Mouse (Mus musculus) CH12.LX (cell line): Measurements from ENCODE around the gene Ppt2. TPM values are rescaled to one million over a fixed set of nuclear protein-coding genes. Genes with fewer than 3 reads are reported as not detected.

Experiments
- DNase-seq: peaks from one replicate; pipeline ENCODE4 v3.0.0-alpha.2; 2013; ENCODE audit errors: extremely low read depth
- H3K27ac ChIP-seq: 2 replicates; pipeline ENCODE4 v1.5.1; 2012; ENCODE audit warnings: low read depth, mild to moderate bottlenecking, control low read depth, moderate library complexity; ENCODE audit not compliant: insufficient read depth
- H3K27me3 ChIP-seq: replicated peaks from 2 replicates; pipeline ENCODE3; 2012; ENCODE audit warnings: inconsistent platforms
- H3K36me3 ChIP-seq, 2 experiments: replicated peaks in 1 of 2; 2 replicates each; pipeline versions ENCODE3 to v1.6.1; 2012; ENCODE audit warnings: inconsistent platforms in 1 of 2, low read length in 1 of 2, mild to moderate bottlenecking in 1 of 2, mixed read lengths in 1 of 2, moderate library complexity in 1 of 2; ENCODE audit not compliant: control insufficient read depth in 1 of 2, insufficient read depth in 1 of 2
- H3K4me1 ChIP-seq, 2 experiments: 2 replicates each; pipeline ENCODE4 v1.6.1; 2012; ENCODE audit warnings: inconsistent platforms in 1 of 2, moderate library complexity in 1 of 2; ENCODE audit not compliant: insufficient read depth in 2 of 2, control insufficient read depth in 1 of 2
- H3K4me2 ChIP-seq: 2 replicates; pipeline ENCODE4 v1.6.1; 2012; ENCODE audit warnings: low read depth, mild to moderate bottlenecking, control low read depth; ENCODE audit not compliant: poor library complexity, insufficient read depth, severe bottlenecking
- H3K4me3 ChIP-seq, 3 experiments: fragments of 150-350 bp in 1 of 3; sonication (generic) in 1 of 3; replicated peaks in 1 of 3; 2 replicates each; pipeline versions ENCODE3 to v1.5.1; 2011 to 2012; ENCODE audit warnings: low read depth in 2 of 3, low read length in 2 of 3, mild to moderate bottlenecking in 2 of 3, moderate library complexity in 2 of 3, control low read depth in 1 of 3, improper control_type of control experiment in 1 of 3, inconsistent platforms in 1 of 3, mixed read lengths in 1 of 3; ENCODE audit not compliant: poor library complexity in 1 of 3
- H3K79me2 ChIP-seq: replicated peaks from 2 replicates; pipeline ENCODE4 v1.6.1; 2012; ENCODE audit warnings: mild to moderate bottlenecking, moderate library complexity; ENCODE audit not compliant: control insufficient read depth, poor library complexity, insufficient read depth, severe bottlenecking; ENCODE audit errors: extremely low read depth
- H3K9ac ChIP-seq: 2 replicates; pipeline ENCODE4 v1.6.1; 2012; ENCODE audit warnings: low read depth, mild to moderate bottlenecking, control low read depth, moderate library complexity; ENCODE audit not compliant: insufficient read depth
- H3K9me3 ChIP-seq: replicated peaks from 2 replicates; pipeline ENCODE3; 2012; ENCODE audit warnings: low read length, inconsistent platforms, mixed read lengths
- BHLHE40 ChIP-seq: IDR thresholded peaks from 2 replicates; pipeline ENCODE4 v1.6.1; 2011; ENCODE audit warnings: mild to moderate bottlenecking, low read depth, low read length, improper control_type of control experiment
- CHD2 ChIP-seq: IDR thresholded peaks from 2 replicates; pipeline ENCODE4 v1.6.1; 2011; ENCODE audit warnings: low read length, improper control_type of control experiment
- E2F4 ChIP-seq: IDR thresholded peaks from 2 replicates; pipeline ENCODE4 v1.6.1; 2011; ENCODE audit warnings: low read depth, low read length, improper control_type of control experiment; ENCODE audit not compliant: insufficient replicate concordance
- ELF1 ChIP-seq: IDR thresholded peaks from 2 replicates; pipeline ENCODE4 v1.6.1; 2014; ENCODE audit warnings: low read depth, mild to moderate bottlenecking, inconsistent platforms, low read length, improper control_type of control experiment
- EP300 ChIP-seq: IDR thresholded peaks from 2 replicates; pipeline ENCODE4 v1.6.1; 2011; ENCODE audit warnings: low read length, improper control_type of control experiment
- ETS1 ChIP-seq: conservative IDR thresholded peaks from 2 replicates; pipeline ENCODE4 v1.6.1; 2012; ENCODE audit warnings: low read depth, mild to moderate bottlenecking, inconsistent platforms, low read length, improper control_type of control experiment, moderate library complexity
- GABPA ChIP-seq: IDR thresholded peaks from 2 replicates; pipeline ENCODE4 v1.6.1; 2012; ENCODE audit warnings: low read depth, low read length, improper control_type of control experiment, inconsistent platforms; ENCODE audit not compliant: insufficient replicate concordance
- HCFC1 ChIP-seq: IDR thresholded peaks from 2 replicates; pipeline ENCODE4 v1.6.1; 2012; ENCODE audit warnings: low read depth, mild to moderate bottlenecking, inconsistent platforms, low read length, improper control_type of control experiment
- IRF4 ChIP-seq: IDR thresholded peaks from 2 replicates; pipeline ENCODE4 v1.6.1; 2014; ENCODE audit warnings: low read depth, mild to moderate bottlenecking, inconsistent platforms, low read length, improper control_type of control experiment
- JUN ChIP-seq: IDR thresholded peaks from 2 replicates; pipeline ENCODE4 v1.6.1; 2011; ENCODE audit warnings: low read depth, mild to moderate bottlenecking, low read length, improper control_type of control experiment, moderate library complexity; ENCODE audit not compliant: insufficient read depth
- JUND ChIP-seq: conservative IDR thresholded peaks from 2 replicates; pipeline ENCODE4 v1.6.1; 2011; ENCODE audit warnings: low read depth, low read length, improper control_type of control experiment
- MAFK ChIP-seq: IDR thresholded peaks from 2 replicates; pipeline ENCODE4 v1.6.1; 2011; ENCODE audit warnings: low read length, improper control_type of control experiment; ENCODE audit not compliant: insufficient replicate concordance
- MAX ChIP-seq: IDR thresholded peaks from 2 replicates; pipeline ENCODE4 v1.6.1; 2011; ENCODE audit warnings: low read length, improper control_type of control experiment
- MAZ ChIP-seq: IDR thresholded peaks from 2 replicates; pipeline ENCODE4 v1.6.1; 2012; ENCODE audit warnings: low read depth, mild to moderate bottlenecking, inconsistent platforms, low read length, improper control_type of control experiment, moderate library complexity
- MEF2A ChIP-seq: IDR thresholded peaks from 2 replicates; pipeline ENCODE4 v1.6.1; 2014; ENCODE audit warnings: low read depth, mild to moderate bottlenecking, inconsistent platforms, low read length, improper control_type of control experiment, borderline replicate concordance
- MXI1 ChIP-seq: IDR thresholded peaks from 2 replicates; pipeline ENCODE4 v1.6.1; 2011; ENCODE audit warnings: mild to moderate bottlenecking, low read depth, low read length, improper control_type of control experiment
- NELFE ChIP-seq: IDR thresholded peaks from 2 replicates; pipeline ENCODE4 v1.6.1; 2011; ENCODE audit warnings: low read depth, low read length, improper control_type of control experiment
- NRF1 ChIP-seq: IDR thresholded peaks from 2 replicates; pipeline ENCODE4 v1.6.1; 2014; ENCODE audit warnings: low read depth, mild to moderate bottlenecking, inconsistent platforms, low read length, improper control_type of control experiment, moderate library complexity
- POLR2A ChIP-seq: IDR thresholded peaks from 2 replicates; pipeline ENCODE4 v1.6.1; 2011; ENCODE audit warnings: low read depth, mild to moderate bottlenecking, improper control_type of control experiment, low read length
- POLR2AphosphoS2 ChIP-seq: IDR thresholded peaks from 2 replicates; pipeline ENCODE4 v1.6.1; 2011; ENCODE audit warnings: low read depth, low read length, improper control_type of control experiment
- RAD21 ChIP-seq: IDR thresholded peaks from 2 replicates; pipeline ENCODE4 v1.6.1; 2011; ENCODE audit warnings: low read depth, mild to moderate bottlenecking, low read length, improper control_type of control experiment, moderate library complexity
- SMC3 ChIP-seq: IDR thresholded peaks from 2 replicates; pipeline ENCODE4 v1.6.1; 2011; ENCODE audit warnings: low read depth, low read length, improper control_type of control experiment
- TBP ChIP-seq: conservative IDR thresholded peaks from 2 replicates; pipeline ENCODE4 v1.6.1; 2011; ENCODE audit warnings: low read depth, low read length, improper control_type of control experiment
- TCF12 ChIP-seq: IDR thresholded peaks from 2 replicates; pipeline ENCODE4 v1.6.1; 2014; ENCODE audit warnings: low read depth, mild to moderate bottlenecking, inconsistent platforms, low read length, improper control_type of control experiment
- UBTF ChIP-seq: IDR thresholded peaks from 2 replicates; pipeline ENCODE4 v1.6.1; 2012; ENCODE audit warnings: low read depth, mild to moderate bottlenecking, inconsistent platforms, low read length, improper control_type of control experiment, moderate library complexity
- USF1 ChIP-seq: IDR thresholded peaks from 2 replicates; pipeline ENCODE4 v1.6.1; 2014; ENCODE audit warnings: low read depth, mild to moderate bottlenecking, inconsistent platforms, low read length, improper control_type of control experiment
- USF2 ChIP-seq: conservative IDR thresholded peaks from 2 replicates; pipeline ENCODE4 v1.6.1; 2011; ENCODE audit warnings: low read depth, low read length, improper control_type of control experiment
- ZC3H11A ChIP-seq: IDR thresholded peaks from 2 replicates; pipeline ENCODE4 v1.6.1; 2012; ENCODE audit warnings: low read depth, mild to moderate bottlenecking, inconsistent platforms, low read length, improper control_type of control experiment
- ZMIZ1 ChIP-seq: IDR thresholded peaks from 2 replicates; pipeline ENCODE4 v1.6.1; 2012; ENCODE audit warnings: low read depth, mild to moderate bottlenecking, inconsistent platforms, low read length, improper control_type of control experiment
- ZNF384 ChIP-seq: IDR thresholded peaks from 2 replicates; pipeline ENCODE4 v1.6.1; 2012; ENCODE audit warnings: low read depth, low read length, improper control_type of control experiment, inconsistent platforms
- dilution Hi-C: fragments of 300-500 bp; cut with MboI; formaldehyde crosslinking; loops from 2 replicates; pipeline ENCODE4 v1.14.3; 2020; ENCODE audit warnings: low sequenced_read_pairs; ENCODE audit not compliant: extremely low pct_unique_long_range_greater_than_20kb, extremely low pct_ligation_motif_present
- in situ Hi-C: fragments of 300-500 bp; cut with MboI; formaldehyde crosslinking; loops from 3 replicates; pipeline ENCODE4 v1.14.3; 2019; ENCODE audit warnings: low sequenced_read_pairs, low pct_ligation_motif_present, low pct_unique_long_range_greater_than_20kb, mixed read lengths
- polyA plus RNA-seq: library from polyadenylated mRNA; unstranded; fragments of >175 nt; gene quantifications from 2 replicates; pipeline ENCODE4 v1.2.1, GENCODE M21; 2012; ENCODE audit warnings: low read depth; ENCODE audit not compliant: insufficient read length
- total RNA-seq, 2 experiments: library from RNA; depleted of rRNA; stranded (reverse); fragments of 300-350 nt in 1 of 2; fragments of >200 nt in 1 of 2; gene quantifications; 2 replicates each; pipeline ENCODE4 v1.2.3; 2012 to 2014

Ppt2 gene
- total and polyA plus RNA-seq, 3 experiments = 0.84 to 1.9 TPM; not detected in 1

- TF ChIP-seq TBP (0 out of 2 replicates have a peak, but pooled peaks have one; percentile 33), IRF4 (peak; percentile 49; the same call in 1 of the 2 replicates), MAX (no peak), POLR2A (peak; percentile 65), ZC3H11A (no peak), USF1 (no peak), USF2 (no peak), NELFE (peak; percentile 58; the same call in 1 of the 2 replicates), JUN (no peak), UBTF (no peak), MAZ (peak; percentile 75), ZMIZ1 (peak; percentile 59; the same call in 1 of the 2 replicates), MXI1 (peak; percentile 72), GABPA (no peak), JUND (no peak), ETS1 (peak; percentile 24; the same call in 1 of the 2 replicates), HCFC1 (peak; percentile 68), CHD2 (peak; percentile 75)
Measured at GRCm38 (mm10) chr17:34589681-34590101, 38.6 kb downstream of the Ppt2 start, which contains the start of gene Gpsm3 (continued).

DNA sequence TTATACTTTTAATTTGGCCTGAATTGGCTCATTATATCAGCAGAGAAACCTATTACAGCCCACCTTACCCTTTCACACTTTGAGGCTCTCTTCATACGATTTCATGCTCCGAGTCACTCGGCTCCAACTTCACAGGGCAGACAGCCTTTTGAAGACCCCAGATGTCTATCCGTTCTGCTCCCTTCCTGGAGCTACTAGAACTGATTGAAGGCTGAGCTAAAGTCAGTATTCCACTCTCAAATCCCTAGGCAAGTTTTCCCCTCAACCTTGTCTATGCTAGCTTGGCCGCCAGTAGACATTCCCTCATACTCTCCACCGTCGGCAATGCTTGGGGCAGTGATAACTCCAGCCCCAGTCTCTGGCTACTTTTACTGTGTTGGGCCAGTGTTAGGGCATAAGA lies 39.1 kb downstream of the Ppt2 start:
- Histone ChIP-seq H3K79me2 (no peaks in the 10 kb centered on the region; the same call in 1 of the 2 replicates), H3K36me3 (peaks cover 5 to 10% of the 10 kb centered on the region in 2 experiments), H3K27ac (peak overlapping the region; percentile 7; the same call in 1 of the 2 replicates), H3K4me1 (peaks cover 8 to 44% of the 10 kb centered on the region in 2 experiments; a peak in 2 of 4 replicates), H3K4me3 (peak overlapping the region; percentile 51 to 88 (median 82)), H3K27me3 (no peaks in the 10 kb centered on the region), H3K4me2 (peak overlapping the region; percentile 73), H3K9ac (peak overlapping the region; percentile 67), H3K9me3 (no peaks in the 10 kb centered on the region)
- DNase-seq = no peak
- TF ChIP-seq NRF1 (no peak), E2F4 (no peak), MEF2A (no peak), ELF1 (no peak), POLR2AphosphoS2 (no peak), SMC3 (no peak), RAD21 (no peak), UBTF (no peak), USF1 (no peak), IRF4 (no peak), POLR2A (no peak), EP300 (no peak), ZMIZ1 (no peak), MAFK (no peak), TCF12 (no peak), ZNF384 (no peak), GABPA (no peak), BHLHE40 (no peak), CHD2 (no peak)
- in situ Hi-C loops (no loop called here), dilution Hi-C loops (no loop called here)
